Mouse (Mus musculus) C2C12 (cell line): Measurements from ENCODE around the gene 4930404N11Rik. TPM values are rescaled to one million over a fixed set of nuclear protein-coding genes. Genes with fewer than 3 reads are reported as not detected.
A peak's percentile ranks its signal among the peaks of the same experiment; 100 is the strongest.

ENCODE experiments used
- H3K27me3 ChIP-seq: one replicate; pipeline ENCODE4 v1.6.1; 2011; ENCODE audit not compliant: control insufficient read depth, insufficient read depth, insufficient read length
- H3K36me3 ChIP-seq: one replicate; pipeline ENCODE4 v1.6.1; 2011; ENCODE audit not compliant: control insufficient read depth, insufficient read depth
- H3K4me3 ChIP-seq: one replicate; pipeline ENCODE4 v1.5.1; 2011; ENCODE audit warnings: mild to moderate bottlenecking, control low read depth; ENCODE audit not compliant: poor library complexity, insufficient read depth, severe bottlenecking
- H3K79me2 ChIP-seq: one replicate; pipeline ENCODE4 v1.6.1; 2011; ENCODE audit not compliant: control insufficient read depth, insufficient read depth
- H3K79me3 ChIP-seq: one replicate; pipeline ENCODE4 v1.6.1; 2011; ENCODE audit warnings: low read depth, control low read depth
- H3ac ChIP-seq: one replicate; pipeline ENCODE3; 2011; ENCODE audit warnings: low read depth; ENCODE audit not compliant: control insufficient read depth, insufficient read length
- CEBPB ChIP-seq: IDR thresholded peaks from one replicate; pipeline ENCODE4 v1.6.1; 2011; ENCODE audit warnings: low read depth, mild to moderate bottlenecking, control low read depth, moderate library complexity
- CTCF ChIP-seq: IDR thresholded peaks from one replicate; pipeline ENCODE4 v1.5.1; 2011; ENCODE audit not compliant: control insufficient read depth, insufficient read depth, insufficient read length
- FOSL1 ChIP-seq: IDR thresholded peaks from one replicate; pipeline ENCODE4 v1.8.0; 2011; ENCODE audit warnings: mild to moderate bottlenecking, low read length; ENCODE audit not compliant: poor library complexity, insufficient read depth, severe bottlenecking
- MAX ChIP-seq: IDR thresholded peaks from one replicate; pipeline ENCODE4 v1.6.1; 2011; ENCODE audit warnings: mild to moderate bottlenecking, control low read depth
- MYOD1 ChIP-seq: IDR thresholded peaks from one replicate; pipeline ENCODE4 v1.6.1; 2011; ENCODE audit warnings: low read depth; ENCODE audit not compliant: control insufficient read depth, insufficient read length
- MYOG ChIP-seq: IDR thresholded peaks from one replicate; pipeline ENCODE4 v1.6.1; 2011; ENCODE audit not compliant: control insufficient read depth, insufficient read length; ENCODE audit errors: extremely low read depth
- USF1 ChIP-seq: IDR thresholded peaks from one replicate; pipeline ENCODE4 v1.6.1; 2011; ENCODE audit warnings: low read depth, mild to moderate bottlenecking, control low read depth, moderate library complexity
- polyA plus RNA-seq: library from polyadenylated mRNA; unstranded; fragments of >200 nt; fragmentation: generic; extraction: Trizol; gene quantifications from one replicate; pipeline ENCODE4 v1.2.1, GENCODE M21; 2012; ENCODE audit warnings: missing spikeins

The 4930404N11Rik gene
- polyA plus RNA-seq, 1 experiment, result 0.51 TPM

GRCm38 (mm10) chr10:81356991-81357844 is 8.4 kb downstream of the 4930404N11Rik start, which contains the start of gene Mfsd12:
Gene Mfsd12, plus strand, starts transcription at chr10:81357491.
- Histone ChIP-seq H3K79me2 (no peaks in the 10 kb centered on the region), H3K36me3 (no peaks in the 10 kb centered on the region), H3K79me3 (no peaks in the 10 kb centered on the region), H3ac (peak within 1 kb of the TSS; percentile 99), H3K4me3 (peak within 1 kb of the TSS; percentile 50), H3K27me3 (no peaks in the 10 kb centered on the region)
- TF ChIP-seq USF1 (no peak), MAX (peak; percentile 13)

- Histone ChIP-seq H3K27me3 (no peaks in the 10 kb centered on the region), H3K79me3 (no peaks in the 10 kb centered on the region), H3ac (peak overlapping the region; percentile 23), H3K79me2 (no peaks in the 10 kb centered on the region), H3K4me3 (no peak overlapping the region), H3K36me3 (no peaks in the 10 kb centered on the region)
- TF ChIP-seq CTCF, result no peak
- TF ChIP-seq MYOD1, result no peak
- TF ChIP-seq MAX, result no peak
- TF ChIP-seq CEBPB, result no peak
- no peak for TF ChIP-seq MYOG
- TF ChIP-seq FOSL1, result no peak
- no peak for TF ChIP-seq USF1
These were observed 9.1 kb downstream of the 4930404N11Rik start for GRCm38 (mm10) chr10:81356352-81356990.

GRCm38 (mm10) chr10:81355533-81355932 is 10.1 kb downstream of the 4930404N11Rik start:
- Histone ChIP-seq H3K79me2 (no peaks in the 10 kb centered on the region), H3K79me3 (no peaks in the 10 kb centered on the region), H3K27me3 (no peaks in the 10 kb centered on the region), H3ac (no peak overlapping the region), H3K36me3 (no peaks in the 10 kb centered on the region), H3K4me3 (no peak overlapping the region)
- no peak for TF ChIP-seq FOSL1
- no peak for TF ChIP-seq CEBPB
- no peak for TF ChIP-seq MAX
- no peak for TF ChIP-seq CTCF
- TF ChIP-seq MYOD1, result no peak
- no peak for TF ChIP-seq USF1
- TF ChIP-seq MYOG, result no peak

- Histone ChIP-seq H3K79me2 (peaks cover 1% of the 10 kb centered on the region), H3ac (no peak overlapping the region), H3K79me3 (peaks cover under 1% of the 10 kb centered on the region), H3K27me3 (no peaks in the 10 kb centered on the region), H3K36me3 (no peaks in the 10 kb centered on the region), H3K4me3 (no peak overlapping the region)
- TF ChIP-seq MYOD1, result no peak
- TF ChIP-seq CTCF, result no peak
These were observed 10.7 kb downstream of the 4930404N11Rik start for GRCm38 (mm10) chr10:81354738-81355477.

- no peak overlapping the region for H3K4me3 ChIP-seq
- H3ac ChIP-seq, result no peak overlapping the region
- peaks cover 16% of the 10 kb centered on the region for H3K36me3 ChIP-seq
- H3K79me3 ChIP-seq, result peaks cover 5% of the 10 kb centered on the region
- no peaks in the 10 kb centered on the region for H3K27me3 ChIP-seq
- H3K79me2 ChIP-seq, result peaks cover 14% of the 10 kb centered on the region
- TF ChIP-seq MAX, result no peak
- TF ChIP-seq USF1, result no peak
- TF ChIP-seq MYOD1, result peak; percentile 10
- TF ChIP-seq MYOG, result no peak
These were observed 13.8 kb downstream of the 4930404N11Rik start for GRCm38 (mm10) chr10:81351678-81352291.
